Mouse (Mus musculus) adrenal gland, postnatal 36 days (tissue): ENCODE measurements around the gene Tmem208. TPM values are rescaled to one million over a fixed set of nuclear protein-coding genes. Genes with fewer than 3 reads are reported as not detected.

Experiments
- DNase-seq, 2 experiments: peaks; one replicate each; pipeline ENCODE4 v3.0.0; 2021; ENCODE audit warnings: mixed read lengths in 1 of 2
- total RNA-seq, 2 experiments: library from RNA; stranded (reverse); gene quantifications; 2 replicates each; pipeline ENCODE4 v1.2.3; 2021

Gene Tmem208
- total RNA-seq, 2 experiments from 2014 or later = 61.5 to 67.0 TPM

DNA sequence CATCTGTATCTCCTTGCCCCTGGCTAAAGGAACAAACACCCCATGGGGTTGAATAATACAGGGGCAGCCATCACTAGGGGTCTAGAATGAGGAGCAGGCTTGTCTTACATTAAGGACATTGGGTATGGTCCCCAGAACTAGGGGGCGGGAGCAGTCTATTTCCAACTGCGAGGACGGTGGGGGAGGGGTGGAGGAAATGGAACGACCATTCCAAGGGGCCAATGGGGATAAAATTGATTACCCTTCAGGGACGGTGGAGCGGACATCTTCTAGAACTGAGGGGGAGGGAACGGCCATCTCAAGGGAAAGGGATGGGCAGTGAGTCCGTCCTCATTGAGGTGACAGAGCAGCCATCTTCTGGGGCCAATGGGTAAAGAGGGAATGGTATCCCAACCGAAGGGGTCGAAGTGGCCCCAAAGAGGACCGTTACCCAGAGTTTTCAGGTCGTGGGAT lies 487 bp upstream of the Tmem208 start:
- no peak for DNase-seq

DNA sequence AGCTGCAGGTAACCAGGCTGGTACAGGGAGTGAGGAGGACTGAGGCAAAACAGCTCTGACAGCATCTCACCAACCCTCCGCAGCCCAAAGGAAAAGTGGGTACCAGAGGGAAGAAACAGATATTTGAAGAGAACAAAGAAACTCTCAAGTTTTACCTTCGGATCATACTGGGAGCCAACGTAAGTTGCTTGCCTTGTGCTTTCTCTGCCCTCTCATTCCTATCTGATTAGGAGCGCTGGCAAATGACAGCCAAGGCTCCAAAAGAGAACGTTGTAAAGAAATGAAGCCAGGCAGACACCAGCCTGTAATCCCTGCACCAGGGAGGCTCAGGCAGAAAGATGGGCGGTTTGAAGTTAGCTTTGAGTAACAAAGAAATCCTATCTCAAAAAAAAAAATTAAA lies 814 bp downstream of the Tmem208 start:
- DNase-seq = no peak

GRCm38 (mm10) chr8:105330325-105330724 lies 4.2 kb downstream of the Tmem208 start:
- DNase-seq = no peak

GRCm38 (mm10) chr8:105331469-105331868 lies 5.3 kb downstream of the Tmem208 start:
- no peak for DNase-seq

GRCm38 (mm10) chr8:105331931-105332330 lies 5.8 kb downstream of the Tmem208 start:
- DNase-seq = no peak

GRCm38 (mm10) chr8:105332523-105332922 lies 6.4 kb downstream of the Tmem208 start:
- DNase-seq = no peak

DNA sequence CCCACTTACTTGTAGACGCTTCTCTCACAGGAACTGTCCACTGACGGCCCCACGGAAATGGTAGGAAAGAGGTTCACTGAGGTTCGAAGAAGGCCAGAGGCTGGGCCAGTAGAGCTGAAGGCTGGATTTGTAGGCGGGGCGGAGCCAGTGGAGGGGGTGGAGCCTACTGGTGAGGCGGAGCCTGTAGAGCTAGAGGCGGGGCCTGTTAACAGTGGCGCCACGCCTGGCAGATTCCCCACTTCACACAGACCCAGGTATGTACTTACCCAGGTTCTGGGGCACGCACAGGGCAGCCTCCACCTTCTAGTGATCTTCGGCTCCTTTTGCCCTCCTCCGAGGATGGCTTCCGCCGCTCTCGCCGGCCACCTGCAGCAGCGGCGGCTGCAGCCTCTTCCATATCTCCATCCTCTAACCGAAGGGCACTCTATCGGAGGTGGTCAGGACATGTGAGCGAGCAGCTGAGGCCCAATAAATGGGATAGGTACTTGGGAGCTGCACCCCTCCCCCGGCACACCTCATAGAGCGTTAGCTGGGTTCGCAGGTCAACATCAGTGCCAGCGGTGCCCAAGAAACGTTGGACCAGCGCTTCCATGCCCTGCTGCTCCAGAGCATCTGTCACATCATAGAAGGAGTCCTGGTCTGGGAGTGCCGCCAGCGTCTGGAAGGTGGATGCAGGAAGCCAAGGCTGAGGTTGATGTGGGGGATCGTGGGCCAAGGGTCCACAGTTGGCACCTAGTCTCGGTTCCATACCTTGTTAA lies 10.4 kb downstream of the Tmem208 start:
- DNase-seq = no peak

- no peak for DNase-seq
Measured at GRCm38 (mm10) chr8:105338992-105339391, 12.8 kb downstream of the Tmem208 start.

- peak; percentile 41 to 63 for DNase-seq
Measured at GRCm38 (mm10) chr8:105339886-105340635, 13.9 kb downstream of the Tmem208 start.

- no peak for DNase-seq
Measured at GRCm38 (mm10) chr8:105341399-105341798, 15.2 kb downstream of the Tmem208 start.

DNA sequence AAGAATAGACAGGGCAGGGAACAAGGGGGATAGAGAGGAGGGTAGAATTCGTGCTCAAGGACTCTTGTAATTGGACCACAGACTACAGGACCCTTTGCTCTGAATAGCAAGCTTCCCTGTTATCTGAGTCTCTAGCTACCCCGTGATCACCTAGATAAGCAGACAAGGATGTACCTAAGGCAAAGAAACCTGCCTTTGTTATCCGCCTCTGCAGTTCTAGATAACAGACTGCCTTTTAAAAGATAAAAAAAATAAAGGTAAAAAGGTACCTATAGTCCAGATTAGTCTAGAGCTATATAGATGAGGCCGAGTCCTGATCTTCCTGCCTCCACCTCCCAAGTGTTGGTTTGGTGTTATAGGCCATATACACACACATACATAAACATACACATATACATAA lies 16.6 kb downstream of the Tmem208 start:
- no peak for DNase-seq

GRCm38 (mm10) chr8:105343791-105344574 lies 17.8 kb downstream of the Tmem208 start:
- DNase-seq = no peak

- DNase-seq = peak; percentile 77 to 81
Measured at GRCm38 (mm10) chr8:105345061-105345975, 19.2 kb downstream of the Tmem208 start.

- DNase-seq = peak; percentile 51 to 71
Measured at GRCm38 (mm10) chr8:105346611-105347427, 20.7 kb downstream of the Tmem208 start.

DNA sequence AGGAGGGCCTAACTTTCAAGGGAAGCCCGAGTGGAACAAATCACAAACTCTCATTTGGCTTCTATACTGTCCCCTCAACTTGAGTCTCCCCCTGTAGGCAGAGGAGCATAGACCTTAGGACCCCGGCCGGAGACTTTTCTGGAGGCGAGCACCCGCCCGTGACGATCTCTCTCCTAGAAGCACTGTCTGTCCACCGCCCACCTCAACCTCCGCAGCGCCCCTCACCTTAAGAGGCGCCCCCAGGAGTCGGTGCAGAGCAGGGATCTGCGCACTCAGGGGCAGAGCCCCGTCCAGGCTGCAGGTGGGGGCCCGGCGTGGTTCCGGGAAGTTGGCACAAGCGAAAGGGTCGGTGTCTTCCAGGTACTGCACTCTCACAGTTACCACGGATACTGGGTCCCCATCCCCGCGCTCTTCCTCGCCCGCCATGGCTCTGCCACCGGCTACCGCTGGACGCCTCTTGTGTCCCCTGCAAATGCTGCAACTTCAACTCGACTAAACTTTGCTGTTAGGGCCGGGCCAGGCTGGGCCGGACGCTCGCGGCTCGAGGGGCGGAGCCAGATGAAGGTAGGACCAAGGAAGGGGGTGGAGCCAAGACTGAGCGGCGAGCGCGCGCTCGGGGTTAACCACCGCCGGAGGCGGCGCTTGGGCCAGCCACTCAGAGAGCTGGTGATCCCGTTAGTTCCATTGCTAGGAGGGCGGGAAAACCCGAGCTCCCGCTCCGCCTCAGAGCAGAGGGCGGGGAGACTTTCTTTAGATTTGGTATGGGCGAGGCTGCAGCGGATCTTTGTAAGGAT lies 21.5 kb downstream of the Tmem208 start, which contains the start of gene Fhod1:
Gene Fhod1 (minus strand): TSS at position 526 of the 794 bp plus-strand sequence.
- peak; percentile 97 to 98 for DNase-seq

- peak; percentile 50 to 63 for DNase-seq
Measured at GRCm38 (mm10) chr8:105348450-105349095, 22.4 kb downstream of the Tmem208 start, which contains the start of gene Slc9a5. Gene Slc9a5, plus strand, starts transcription at chr8:105348843.

- DNase-seq = peak; percentile 35 to 57
Measured at GRCm38 (mm10) chr8:105349096-105349771, 23.1 kb downstream of the Tmem208 start.

DNA sequence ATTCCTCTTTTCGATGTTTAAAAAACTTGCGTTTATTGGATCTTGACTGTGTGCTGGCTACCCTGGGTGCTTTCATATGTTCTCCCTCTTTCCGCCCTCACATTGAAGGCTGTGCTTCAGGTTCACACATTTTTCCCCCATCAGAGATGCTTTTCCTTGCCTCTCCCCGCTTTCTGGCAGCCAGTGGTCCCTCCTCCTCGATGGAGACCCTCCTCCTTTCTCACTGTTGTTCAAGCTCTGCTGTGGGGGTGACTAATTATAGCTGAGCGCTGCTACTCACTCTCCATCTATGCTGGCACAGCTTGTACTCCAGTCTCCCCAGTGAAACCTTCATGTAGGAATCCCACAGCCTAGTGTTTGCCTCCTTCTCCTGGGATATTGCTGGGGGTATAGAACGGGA lies 24.0 kb downstream of the Tmem208 start:
- no peak for DNase-seq
